Mouse (Mus musculus): Measurements from ENCODE around the gene Sarnp. TPM values are rescaled to one million over a fixed set of nuclear protein-coding genes. Genes with fewer than 3 reads are reported as not detected.

Sarnp gene
- total RNA-seq, 1 experiment from 2014 or later: 60.7 TPM

GRCm38 (mm10) chr10:128915550-128915949 is 98.4 kb downstream of the Sarnp start:
- DNase-seq: no peak

- no peak for DNase-seq
These were observed 99.5 kb downstream of the Sarnp start for GRCm38 (mm10) chr10:128916665-128917064.

- no peak for DNase-seq
These were observed 100.3 kb downstream of the Sarnp start for GRCm38 (mm10) chr10:128917400-128917799.

- peak; percentile 40 for DNase-seq
These were observed 101.1 kb downstream of the Sarnp start for GRCm38 (mm10) chr10:128918246-128918645.

- no peak for DNase-seq
These were observed 102.1 kb downstream of the Sarnp start for GRCm38 (mm10) chr10:128919203-128919631.

GRCm38 (mm10) chr10:128919966-128920365 is 102.8 kb downstream of the Sarnp start:
- no peak for DNase-seq

- peak; percentile 53 for DNase-seq
These were observed 103.6 kb downstream of the Sarnp start for GRCm38 (mm10) chr10:128920736-128921161.

- DNase-seq: no peak
These were observed 104.1 kb downstream of the Sarnp start for GRCm38 (mm10) chr10:128921251-128921650.

- DNase-seq: peak; percentile 63
These were observed 105.0 kb downstream of the Sarnp start for GRCm38 (mm10) chr10:128921883-128922821.

- no peak for DNase-seq
These were observed 105.6 kb downstream of the Sarnp start, which contains the start of gene Rdh5 for GRCm38 (mm10) chr10:128922822-128923012. Rdh5 (minus strand) TSS chr10:128922888.

GRCm38 (mm10) chr10:128923013-128923691 is 106.0 kb downstream of the Sarnp start:
- peak; percentile 99 for DNase-seq

GRCm38 (mm10) chr10:128923935-128924334 is 106.8 kb downstream of the Sarnp start, which contains the start of gene Bloc1s1:
Bloc1s1 (minus strand) TSS chr10:128924035.
- DNase-seq: no peak

Other genes starting within 250 kb of the Sarnp start
- gene Erbb3, start 227.7 kb upstream of the Sarnp start, total RNA-seq (2021): 4.4 and 9.1 TPM in 2 replicates
- 748 and 849 TPM in 2 replicates for gene Rps26, start 190.6 kb upstream of the Sarnp start, total RNA-seq (2021)
- gene Ikzf4, start 171.3 kb upstream of the Sarnp start, total RNA-seq (2021): 0.74 and 2.0 TPM in 2 replicates
- 22.1 and 30.0 TPM in 2 replicates for gene Suox, start 143.3 kb upstream of the Sarnp start, total RNA-seq (2021)
- gene Rab5b, start 121.1 kb upstream of the Sarnp start, total RNA-seq (2021): 91.4 and 96.4 TPM in 2 replicates
- 1.5 and 2.3 TPM in 2 replicates for gene Pmel, start 113.1 kb upstream of the Sarnp start, total RNA-seq (2021)
- 30.7 and 31.1 TPM in 2 replicates for gene Cdk2, start 112.3 kb upstream of the Sarnp start, total RNA-seq (2021)
- gene Dgka, start 72.5 kb upstream of the Sarnp start, total RNA-seq (2021): 14.3 and 36.2 TPM in 2 replicates
- 22.3 and 29.1 TPM in 2 replicates for gene Pym1, start 69.4 kb upstream of the Sarnp start, total RNA-seq (2021)
- 24.6 and 30.9 TPM in 2 replicates for gene Mmp19, start 26.4 kb upstream of the Sarnp start, total RNA-seq (2021)
- 60.0 and 60.9 TPM in 2 replicates for gene Dnajc14, start 13.3 kb upstream of the Sarnp start, total RNA-seq (2021)
- gene Tmem198b, start 13.0 kb upstream of the Sarnp start, total RNA-seq (2021): 10.3 and 11.8 TPM in 2 replicates
- gene Ormdl2, start 4.3 kb downstream of the Sarnp start, total RNA-seq (2021): 31.2 and 32.5 TPM in 2 replicates
- 3.0 and 3.9 TPM in 2 replicates for gene Gdf11, start 74.4 kb downstream of the Sarnp start, total RNA-seq (2021)
- 217 and 234 TPM in 2 replicates for gene Cd63, start 83.7 kb downstream of the Sarnp start, total RNA-seq (2021)
- 10.9 and 15.5 TPM in 2 replicates for gene Rdh5, start 105.6 kb downstream of the Sarnp start, total RNA-seq (2021)
- gene Bloc1s1, start 106.7 kb downstream of the Sarnp start, total RNA-seq (2021): 220 TPM in 2 replicates
- 18.7 and 19.0 TPM in 2 replicates for gene Itga7, start 116.5 kb downstream of the Sarnp start, total RNA-seq (2021)
- gene Mettl7b, start 143.7 kb downstream of the Sarnp start, total RNA-seq (2021): 0.83 and 37.1 TPM in 2 replicates
- not detected in 2 replicates for gene Olfr9, start 172.1 kb downstream of the Sarnp start, total RNA-seq (2021)
- gene Olfr763, start 193.5 kb downstream of the Sarnp start, total RNA-seq (2021): not detected in 2 replicates
- not detected in 2 replicates for gene Olfr764-ps1, start 222.6 kb downstream of the Sarnp start, total RNA-seq (2021)
- not detected in 2 replicates for gene Olfr765, start 232.7 kb downstream of the Sarnp start, total RNA-seq (2021)